Mouse (Mus musculus) left cerebral cortex, postnatal 25 days (tissue): Measurements from ENCODE around the gene Uba1. TPM values are rescaled to one million over a fixed set of nuclear protein-coding genes. Genes with fewer than 3 reads are reported as not detected.

ENCODE experiments used
- DNase-seq, 2 experiments: peaks; one replicate each; pipeline ENCODE4 v3.0.0; 2022; ENCODE audit warnings: low spot score in 2 of 2, mixed read lengths in 1 of 2
- intact Hi-C: fragments of 180-260 bp; cut with DNase I; formaldehyde crosslinking; loops from one replicate; pipeline ENCODE4 v1.15.1; 2025
- total RNA-seq, 2 experiments: library from RNA; stranded (reverse); gene quantifications; 2 replicates each; pipeline ENCODE4 v1.2.3; 2021

Uba1 gene
- total RNA-seq, result 100 to 1,000 TPM; 338 to 343 TPM

DNA sequence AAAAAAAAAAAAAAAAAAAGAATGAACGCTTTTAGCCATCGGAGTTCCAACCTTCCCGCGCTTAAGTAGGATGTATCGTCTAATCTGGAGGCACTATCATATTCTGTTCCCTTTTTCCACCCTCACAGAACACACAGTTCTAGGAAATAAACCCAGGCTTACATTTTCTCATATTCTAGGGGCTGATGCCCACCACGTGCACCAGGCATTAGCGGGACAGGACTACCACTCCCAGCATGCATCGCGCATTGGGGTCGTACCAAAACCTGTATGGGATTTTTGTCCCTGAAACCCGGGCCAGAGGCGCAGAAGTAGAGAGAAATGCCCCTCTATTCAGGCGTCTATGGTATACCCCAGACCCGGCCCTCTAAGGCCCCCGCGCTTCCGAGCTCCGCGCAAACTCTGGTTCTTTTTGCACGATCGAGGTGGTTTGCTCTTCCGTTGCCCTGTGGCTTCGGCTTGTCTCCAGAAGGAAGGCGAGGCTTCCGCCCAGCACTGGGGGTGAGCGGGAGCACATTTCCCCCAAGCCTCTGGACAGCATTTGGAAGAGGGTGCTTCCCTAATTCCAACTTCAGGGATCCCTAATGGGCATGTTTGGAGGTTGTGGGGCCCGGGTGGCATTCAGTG lies at the start of gene Uba1:
Gene Uba1, plus strand, starts transcription at position 301 of the 627 bp plus-strand sequence.
- intact Hi-C loops, result no loop called here
- peak; percentile 77 to 90 for DNase-seq

DNA sequence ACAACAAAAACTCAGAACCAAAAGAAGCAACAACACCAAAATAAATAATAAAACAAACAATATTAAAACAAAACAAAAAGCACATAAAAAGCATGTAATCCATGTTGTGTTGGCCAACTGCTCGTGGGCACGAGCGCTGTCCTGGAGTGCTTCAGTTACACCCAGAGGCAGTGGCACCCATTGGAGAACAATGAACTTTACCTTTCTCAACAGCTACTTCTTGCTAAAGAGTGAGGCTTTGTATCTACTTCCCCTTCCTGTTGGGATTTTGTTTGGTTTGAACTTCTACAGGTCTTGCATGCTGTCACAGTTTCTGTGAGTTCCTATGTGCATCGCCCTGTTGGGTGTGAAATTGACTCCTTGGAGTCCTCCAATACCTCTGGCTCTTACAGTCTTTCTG lies 49.6 kb upstream of the Uba1 start:
- intact Hi-C loops, result no loop called here
- DNase-seq, result no peak

DNA sequence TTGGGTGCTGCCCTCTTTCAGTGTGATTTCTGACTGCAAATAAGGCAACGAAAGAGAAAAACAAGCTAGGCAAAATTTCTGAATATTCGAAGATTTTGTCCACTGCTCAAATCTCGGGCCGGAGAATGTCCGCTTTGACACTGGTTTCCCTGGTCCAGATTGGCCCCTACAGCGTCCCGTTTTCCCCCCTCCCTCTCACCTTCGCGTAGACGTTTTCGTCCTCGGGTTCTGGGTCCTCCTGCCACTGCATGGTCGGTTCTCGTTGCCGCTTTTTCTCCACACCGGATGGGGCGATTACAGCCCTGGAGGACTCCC lies 41.3 kb upstream of the Uba1 start:
- DNase-seq, result peak in 1 of 2 experiments; percentile 51
- intact Hi-C loops, result no loop called here

DNA sequence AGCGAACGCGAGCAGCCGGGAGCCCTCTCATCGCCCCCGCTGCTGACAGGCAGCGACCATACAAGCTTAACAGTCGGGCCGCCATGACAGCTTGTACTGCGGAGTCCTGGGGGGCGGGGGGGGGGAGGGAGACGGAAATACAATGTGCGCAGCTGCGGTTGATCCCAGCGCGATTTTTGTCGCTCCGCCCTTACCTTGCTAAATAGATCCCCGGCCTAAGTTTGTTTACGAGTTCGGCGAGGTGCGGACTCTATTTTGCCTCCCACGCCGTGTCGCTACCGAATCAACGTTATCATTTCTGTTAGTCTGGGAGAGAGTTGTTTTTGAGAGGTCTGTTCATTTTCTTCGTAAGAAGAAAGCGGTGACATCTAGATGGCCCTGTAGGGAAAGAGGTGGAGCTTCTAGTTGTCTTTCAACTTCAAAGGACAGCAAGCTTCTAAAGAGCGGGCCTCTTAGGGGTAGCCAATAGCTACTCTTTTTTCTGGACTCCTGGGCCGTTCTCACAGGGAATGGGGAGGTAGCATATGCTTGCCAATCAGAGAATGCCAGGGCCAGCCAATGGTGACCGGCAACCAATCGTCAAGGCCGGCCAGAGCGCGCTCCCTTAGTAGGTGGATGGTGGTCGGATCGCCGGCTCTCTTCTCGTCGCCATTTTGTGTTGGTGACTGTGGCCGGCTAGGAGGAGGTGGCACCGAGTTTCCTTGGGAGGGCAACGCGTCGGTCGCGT lies 40.8 kb upstream of the Uba1 start, which contains the start of the genes Rbm10 and Ndufb11:
Gene Rbm10, plus strand, starts transcription at position 328 of the 727 bp plus-strand sequence.
Gene Ndufb11, minus strand, starts transcription at position 444 of the 727 bp plus-strand sequence.
- DNase-seq, result peak; percentile 77 to 93
- intact Hi-C loops, result no loop called here

DNA sequence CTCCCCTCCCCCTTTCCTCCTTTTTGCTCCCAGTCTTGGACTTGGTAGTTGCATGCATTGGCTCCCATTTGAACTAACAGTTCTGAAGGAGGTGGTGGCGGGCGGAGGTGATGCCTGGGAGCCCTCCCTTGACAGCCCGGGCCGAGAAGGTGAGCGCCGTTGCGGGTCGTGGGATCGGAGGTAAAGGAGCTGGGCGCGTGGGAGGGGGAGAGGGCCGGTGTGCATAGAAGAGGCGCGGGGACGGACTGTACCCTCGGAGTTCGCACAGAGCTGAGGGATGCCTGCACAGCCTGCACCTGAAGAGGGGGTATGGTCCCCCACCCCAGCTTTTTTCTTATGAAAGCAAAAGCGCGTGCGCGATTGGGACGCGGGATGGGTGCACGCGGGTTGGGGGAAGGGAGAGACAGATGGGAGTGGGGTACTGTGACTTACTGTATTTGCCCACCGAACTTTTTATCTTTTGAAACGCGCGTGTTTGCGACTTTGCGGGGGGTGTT lies 40.2 kb upstream of the Uba1 start:
- intact Hi-C loops, result no loop called here

DNA sequence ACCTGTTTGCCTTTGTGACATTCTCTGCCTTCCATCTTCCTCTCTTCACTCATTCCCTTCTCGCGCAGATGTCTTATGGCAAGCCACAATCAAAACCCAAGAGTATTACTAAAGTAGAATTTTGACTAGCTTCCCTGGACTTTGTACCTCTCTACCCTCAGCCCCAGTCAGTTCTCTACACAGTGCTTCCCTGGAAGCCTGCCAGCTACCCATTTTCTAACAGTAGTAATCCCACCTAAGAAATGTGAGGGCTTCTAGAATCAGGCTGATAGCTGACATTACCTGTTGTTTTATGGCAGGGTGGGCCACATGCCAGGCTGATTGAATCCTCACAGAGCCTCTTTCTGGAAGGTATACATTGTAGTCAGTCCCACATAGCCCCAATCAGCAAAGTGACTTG lies 20.0 kb upstream of the Uba1 start:
- intact Hi-C loops, result no loop called here
- no peak for DNase-seq

More for the DNA sequence above, 40.2 kb upstream of the Uba1 start:
- DNase-seq, result no peak

DNA sequence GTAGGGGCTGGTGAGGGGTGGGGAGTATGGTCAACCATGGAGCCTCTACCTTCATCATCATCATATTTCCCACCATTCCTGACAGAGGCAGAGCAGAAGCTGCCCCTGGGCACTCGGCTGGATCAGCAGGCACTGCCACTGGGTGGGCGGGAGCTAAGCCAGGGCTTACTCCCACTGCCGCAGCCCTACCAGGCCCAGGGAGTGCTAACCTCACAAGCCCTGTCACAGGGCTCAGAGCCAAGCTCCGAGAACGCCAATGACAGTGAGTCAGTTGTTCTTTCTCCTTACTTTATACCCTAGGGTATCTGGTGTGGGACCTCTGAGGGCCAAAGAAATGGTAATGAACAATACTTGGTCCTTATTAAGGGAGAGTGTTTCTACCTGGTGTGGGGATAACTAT lies 13.3 kb upstream of the Uba1 start:
- intact Hi-C loops, result no loop called here

DNA sequence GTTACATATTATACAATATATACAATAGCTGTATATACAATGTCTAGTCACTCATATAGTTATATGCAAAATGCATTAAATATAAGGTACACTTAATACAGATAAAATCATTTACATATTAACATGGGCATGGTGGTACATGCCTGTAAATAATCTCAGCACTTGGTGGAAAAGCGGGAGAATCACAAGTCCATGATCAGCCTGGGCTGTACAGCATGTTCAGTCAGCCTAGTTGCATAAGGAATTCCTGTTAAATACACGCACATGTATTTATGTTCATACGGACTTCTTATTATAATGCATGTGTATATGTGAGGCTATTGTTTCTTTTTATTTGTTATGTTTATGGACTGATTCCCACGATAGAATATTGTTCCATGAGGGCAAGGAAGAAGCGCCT lies 533 bp upstream of the Uba1 start:
- intact Hi-C loops, result no loop called here
- no peak for DNase-seq

More for the DNA sequence above, 13.3 kb upstream of the Uba1 start:
- no peak for DNase-seq

DNA sequence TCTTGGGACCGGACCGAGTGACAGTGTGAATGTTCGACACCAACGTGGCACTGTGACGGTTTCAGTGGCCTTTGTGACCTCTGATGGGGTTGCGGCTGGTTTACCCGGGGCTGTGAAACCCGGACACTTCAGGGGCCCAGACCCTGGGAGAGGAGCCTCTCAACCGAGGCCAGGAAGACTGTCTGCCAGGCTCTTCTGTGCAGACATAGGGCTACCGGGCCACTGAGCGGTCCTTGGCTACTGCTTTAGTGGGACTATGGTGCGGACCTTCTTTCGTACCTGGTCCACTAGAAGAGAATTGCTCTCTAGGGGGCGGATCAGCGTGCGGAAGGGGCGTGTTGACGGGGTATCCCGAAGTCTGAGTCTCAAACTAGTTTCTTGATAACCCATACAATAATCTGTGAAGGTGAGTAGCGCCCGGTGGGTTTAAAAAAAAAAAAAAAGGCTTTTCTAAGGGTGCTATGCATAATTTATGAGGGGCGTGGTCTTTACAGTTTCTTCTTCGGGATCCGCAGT lies 823 bp downstream of the Uba1 start:
- no peak for DNase-seq
- intact Hi-C loops, result no loop called here

DNA sequence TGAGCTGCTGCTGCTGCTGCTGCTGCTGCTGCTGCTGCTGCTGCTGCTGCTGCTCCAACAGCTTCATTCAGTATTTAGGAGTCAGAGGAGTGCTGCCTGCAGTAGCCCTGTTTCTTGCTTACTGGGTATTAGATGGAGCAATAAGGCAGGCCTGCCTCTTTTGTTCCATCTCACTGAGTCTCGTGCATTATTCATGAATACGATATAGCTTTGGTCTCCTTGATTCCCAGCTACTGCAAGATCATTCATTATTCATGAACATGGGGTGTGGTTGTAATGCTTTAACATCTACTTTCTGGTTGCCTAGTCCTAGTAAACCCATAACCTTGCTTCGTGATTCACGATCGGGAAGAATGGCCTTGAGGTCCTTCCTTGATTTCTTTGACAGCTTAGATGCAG lies 4.2 kb downstream of the Uba1 start:
- DNase-seq, result no peak
- intact Hi-C loops, result loop anchor here (1.0 to 10.0 kb wide), 4 partner anchors 26 to 282 kb away; no protein-coding TSS in a partner anchor

DNA sequence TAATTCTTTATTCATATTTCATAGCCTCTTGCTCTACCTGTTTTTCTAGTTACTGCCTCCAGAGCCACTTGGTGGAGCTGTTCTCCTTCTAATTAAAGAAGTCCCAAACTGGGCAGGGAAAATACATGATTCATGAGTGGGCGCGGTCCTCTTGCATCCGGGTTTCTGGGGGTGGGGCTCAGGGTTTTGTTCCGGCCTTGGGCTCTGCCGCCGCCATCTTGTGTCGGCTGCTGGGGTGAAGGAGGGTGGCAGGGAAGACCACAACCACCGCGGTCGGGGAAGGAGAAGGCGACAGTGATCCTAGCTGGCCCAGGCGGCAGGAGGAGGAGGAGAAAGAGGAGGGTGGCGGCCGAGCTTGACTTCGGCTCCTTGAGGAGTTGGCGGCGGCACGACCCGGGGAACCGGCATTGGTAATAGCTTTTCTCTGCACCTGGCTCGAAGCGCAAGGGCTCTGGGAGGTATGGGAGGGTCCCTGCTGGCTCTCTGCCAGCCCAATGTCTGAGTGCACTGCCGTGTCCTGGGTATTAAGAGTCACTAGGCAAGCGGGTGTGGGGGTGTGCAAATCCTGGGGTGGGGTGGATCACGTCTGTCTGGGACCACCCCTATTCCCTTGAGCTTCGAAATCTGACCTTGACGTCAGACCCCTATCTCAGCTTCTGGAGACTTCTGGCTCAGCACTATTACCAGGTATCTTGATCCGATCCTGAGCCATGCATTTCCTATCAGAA lies 4.8 kb downstream of the Uba1 start:
- intact Hi-C loops, result loop anchor here (1.0 to 10.0 kb wide), 4 partner anchors 26 to 282 kb away; no protein-coding TSS in a partner anchor
- DNase-seq, result peak; percentile 82 to 93

DNA sequence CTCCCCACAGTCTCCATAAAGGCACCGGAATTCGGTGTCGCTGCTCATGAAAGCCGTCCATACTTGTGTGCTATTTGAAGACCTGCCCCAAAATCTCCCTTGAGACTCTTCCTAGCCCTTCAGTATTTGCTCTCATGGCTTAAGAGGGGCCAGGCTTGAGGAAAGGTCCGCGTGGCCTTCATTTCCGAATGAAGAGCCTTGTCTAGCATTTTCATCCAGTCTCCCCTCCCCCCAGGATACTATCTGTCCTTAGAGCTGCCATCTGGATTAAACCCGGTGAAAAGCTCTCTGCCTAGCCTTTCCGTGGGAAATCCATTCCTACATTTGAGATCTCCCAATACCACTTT lies 5.3 kb downstream of the Uba1 start:
- peak in 1 of 2 experiments; percentile 11 for DNase-seq
- intact Hi-C loops, result loop anchor here (2.0 to 10.0 kb wide), 3 partner anchors 25 to 281 kb away; no protein-coding TSS in a partner anchor

DNA sequence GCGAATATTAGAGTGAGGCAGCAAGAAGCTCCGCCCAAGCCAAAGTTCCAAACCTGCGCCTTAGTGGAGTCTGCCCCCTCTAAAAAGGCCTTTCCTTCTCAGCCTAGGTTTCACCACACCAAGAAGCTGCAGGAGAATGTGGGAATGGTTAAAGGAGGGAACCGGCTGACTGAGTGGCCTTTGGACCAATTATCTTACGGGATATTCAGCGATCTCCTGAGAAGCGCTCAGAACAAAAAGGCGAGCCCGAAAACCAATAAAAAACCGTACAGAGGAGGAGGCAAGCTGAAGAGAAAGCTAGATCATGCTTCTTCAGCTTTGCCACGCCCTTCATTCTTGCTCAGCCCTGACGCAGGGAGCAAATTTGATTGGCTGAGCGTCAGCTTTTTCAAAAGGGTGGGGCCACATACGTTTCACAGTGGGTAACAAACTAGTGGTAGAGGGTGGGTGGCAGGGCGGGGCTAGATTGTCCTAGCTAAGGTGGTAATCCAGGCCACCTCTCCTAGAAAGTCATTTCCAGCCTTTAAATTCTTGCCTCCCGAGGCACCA lies 29.5 kb downstream of the Uba1 start, which contains the start of gene Cdk16:
Gene Cdk16, plus strand, starts transcription at position 436 of the 549 bp plus-strand sequence.
- intact Hi-C loops, result loop anchor here (2.0 to 5.0 kb wide), 3 partner anchors 17 to 85 kb away; no protein-coding TSS in a partner anchor
- peak; percentile 78 to 95 for DNase-seq

DNA sequence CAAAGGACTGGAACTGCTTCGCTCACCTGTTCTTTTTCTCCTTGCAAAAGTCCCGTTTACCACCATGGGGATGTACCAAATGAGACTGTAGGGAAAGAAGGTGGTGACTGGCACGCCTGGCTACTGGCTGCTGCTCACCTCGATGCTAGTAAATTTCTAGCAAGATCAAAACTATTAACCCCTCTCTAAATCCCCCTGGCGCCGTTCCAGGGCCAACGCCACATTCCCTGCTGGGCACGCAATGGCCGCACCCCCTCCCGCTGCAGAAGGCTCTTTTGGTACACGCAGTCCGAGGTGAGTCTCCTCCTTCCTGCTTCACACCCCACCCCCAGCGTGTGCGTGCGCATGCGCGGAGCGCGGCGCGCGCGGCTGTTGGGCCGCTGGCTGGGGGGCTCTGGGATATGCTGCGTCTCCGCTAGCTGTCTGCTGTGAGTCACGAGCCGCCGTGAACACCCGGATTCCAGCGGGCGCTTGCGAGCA lies 30.0 kb downstream of the Uba1 start:
- DNase-seq, result peak; percentile 72 to 89
- intact Hi-C loops, result loop anchor here (2.0 to 5.0 kb wide), 3 partner anchors 17 to 84 kb away; no protein-coding TSS in a partner anchor

DNA sequence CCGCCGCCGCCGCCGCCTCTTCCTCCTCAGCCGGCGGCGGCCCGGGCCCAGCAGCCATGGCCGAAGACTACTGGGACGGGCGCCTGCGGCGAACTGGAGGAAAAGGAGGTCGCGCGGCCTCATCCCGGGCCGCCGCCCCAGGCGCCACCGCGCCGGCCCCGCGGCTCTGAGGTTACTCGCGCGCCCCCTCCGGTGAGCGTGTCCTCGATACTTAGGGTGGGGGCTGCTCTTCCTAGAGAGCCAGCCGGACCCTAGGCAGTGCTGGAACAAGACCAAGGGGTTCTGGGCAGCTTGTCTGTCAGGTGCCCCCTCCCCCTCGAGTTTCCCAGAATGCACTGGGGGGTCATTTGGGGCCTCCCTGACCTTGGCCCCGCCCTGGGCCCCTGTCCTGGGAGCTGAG lies 30.5 kb downstream of the Uba1 start:
- intact Hi-C loops, result loop anchor here (2.0 to 5.0 kb wide), 3 partner anchors 16 to 84 kb away; no protein-coding TSS in a partner anchor
- peak; percentile 19 to 24 for DNase-seq

DNA sequence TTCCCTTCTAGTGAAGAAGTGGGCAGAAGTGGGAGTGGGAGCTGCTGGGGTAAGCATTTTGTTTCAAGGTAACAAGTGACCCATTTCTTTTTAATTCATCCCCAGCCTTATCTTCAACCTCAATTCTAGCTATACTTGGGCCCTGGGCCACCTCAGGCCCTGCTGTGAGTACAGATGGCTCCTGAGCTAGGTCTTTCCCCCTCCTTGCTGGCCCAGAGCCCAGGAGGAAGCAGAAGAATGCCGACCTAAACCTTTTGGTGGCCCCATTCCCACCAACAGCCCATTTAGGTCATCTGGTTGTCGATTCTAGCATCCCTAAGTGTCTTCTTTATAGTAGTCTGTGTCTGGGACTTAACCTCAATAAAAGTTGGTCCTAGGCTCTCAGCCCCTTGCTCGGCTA lies 33.4 kb downstream of the Uba1 start:
- DNase-seq, result no peak
- intact Hi-C loops, result no loop called here

DNA sequence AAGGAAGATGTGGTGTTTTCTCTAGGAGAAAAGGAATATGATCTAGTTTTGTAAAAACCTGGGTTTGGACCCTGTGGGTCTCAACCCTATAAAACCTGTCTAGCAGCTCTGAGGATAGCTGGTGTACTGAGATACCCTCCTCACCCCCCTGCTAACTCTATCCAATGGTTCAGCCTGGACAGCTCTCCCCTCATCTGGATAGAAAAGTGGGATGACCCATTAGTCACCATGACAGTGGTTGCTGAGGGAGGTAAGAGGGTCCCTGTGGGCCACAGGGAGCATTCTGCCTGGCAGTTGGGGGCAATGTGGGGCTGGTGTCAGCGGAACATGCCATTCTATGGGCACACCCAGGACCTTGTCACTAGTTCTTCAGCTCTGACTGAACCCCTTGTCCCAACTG lies 34.5 kb downstream of the Uba1 start:
- no peak for DNase-seq
- intact Hi-C loops, result no loop called here

DNA sequence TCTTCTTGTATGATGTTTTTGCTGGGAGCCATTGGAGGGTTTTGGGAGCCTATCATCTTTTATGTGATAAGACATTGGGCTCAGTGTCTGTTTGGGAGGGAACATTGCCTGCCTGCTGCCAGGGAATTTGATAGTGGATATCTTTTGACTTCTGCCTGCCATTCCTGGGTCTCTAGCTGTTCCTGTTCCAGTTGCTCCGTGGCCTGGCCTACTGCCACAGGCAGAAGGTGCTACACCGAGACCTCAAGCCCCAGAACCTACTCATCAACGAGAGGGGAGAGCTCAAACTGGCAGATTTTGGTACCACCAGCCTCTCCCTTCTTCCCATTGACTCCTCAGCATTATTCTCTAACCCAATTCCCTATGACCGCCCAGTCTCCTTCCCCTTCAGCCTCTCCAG lies 37.7 kb downstream of the Uba1 start:
- intact Hi-C loops, result no loop called here
- no peak for DNase-seq

DNA sequence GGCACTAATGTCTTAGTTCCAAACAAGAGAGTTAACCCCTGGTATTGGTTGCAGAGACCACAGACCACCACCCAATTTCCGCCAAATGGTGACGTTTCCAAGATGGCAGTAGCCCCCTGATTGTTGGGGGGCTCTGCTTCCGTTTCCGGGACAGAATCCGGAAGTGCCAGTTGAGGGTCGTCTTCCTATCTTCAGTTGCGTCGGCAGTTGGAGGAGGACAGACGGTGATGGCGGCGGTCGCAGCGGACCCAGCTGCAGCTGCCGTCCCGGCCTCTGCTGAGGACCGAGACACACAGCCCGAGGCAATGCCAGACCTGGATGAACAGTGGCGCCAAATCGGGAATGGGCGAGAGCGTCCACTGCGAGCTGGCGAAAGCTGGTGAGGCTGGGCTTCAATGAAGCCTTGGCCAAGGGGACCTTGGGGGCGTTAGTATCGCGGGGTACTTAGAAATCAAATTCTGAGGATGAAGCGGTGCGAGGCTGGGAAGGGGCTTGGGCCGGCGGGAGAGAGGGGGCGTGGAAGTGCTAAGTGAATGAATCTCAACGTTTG lies 45.7 kb downstream of the Uba1 start, which contains the start of gene Usp11:
Gene Usp11, plus strand, starts transcription at position 166 of the 550 bp plus-strand sequence.
- peak; percentile 45 to 53 for DNase-seq
- intact Hi-C loops, result loop anchor here (2.0 kb wide), 1 partner anchor 15 kb away; no protein-coding TSS in a partner anchor
